Mouse (Mus musculus): Measurements from ENCODE around the gene Rad51b. TPM values are rescaled to one million over a fixed set of nuclear protein-coding genes. Genes with fewer than 3 reads are reported as not detected.

Rad51b gene
- total and polyA plus RNA-seq, 3 experiments: 0.47 to 0.50 (median 0.49) TPM

- Histone ChIP-seq H3K79me2 (replicated peaks; ENCODE audit: control insufficient read depth, insufficient read depth, low read length) (no peaks in the 10 kb centered on the region), H3K27ac (no peak overlapping the region), H3K36me3 (ENCODE audit: control insufficient read depth, insufficient read depth, low read length) (no peaks in the 10 kb centered on the region), H3K27me3 (ENCODE audit: control insufficient read depth, insufficient read depth, low read length) (no peaks in the 10 kb centered on the region), H3K9ac (ENCODE audit: low read depth, low read length) (no peak overlapping the region), H3K4me1 (ENCODE audit: control insufficient read depth, insufficient read depth, low read length) (peaks cover 1% of the 10 kb centered on the region; the same call in 1 of the 2 replicates), H3K4me3 (no peak overlapping the region)
- intact Hi-C loops (cut with DNase I): no loop called here
- TF ChIP-seq EP300 (IDR thresholded peaks at IDR 0.05; ENCODE audit: insufficient read depth, low read depth, low read length) (no peak), CTCF (IDR thresholded peaks at IDR 0.05) (no peak), POLR2A (IDR thresholded peaks at IDR 0.05; ENCODE audit: insufficient read depth, low read depth, low read length) (no peak)
- 70% methylated on average over 12 of the region's 12 CpGs for WGBS
- DNase-seq: no peak
Observed at GRCm38 (mm10) chr12:79441210-79442005, 144.3 kb downstream of the Rad51b start.

GRCm38 (mm10) chr12:79442126-79442525 is 145.0 kb downstream of the Rad51b start:
- Histone ChIP-seq H3K27me3 (ENCODE audit: control insufficient read depth, insufficient read depth, low read length) (no peaks in the 10 kb centered on the region), H3K4me1 (ENCODE audit: control insufficient read depth, insufficient read depth, low read length) (peaks cover 1% of the 10 kb centered on the region; the same call in 1 of the 2 replicates), H3K4me3 (no peak overlapping the region), H3K9ac (ENCODE audit: low read depth, low read length) (no peak overlapping the region), H3K27ac (no peak overlapping the region), H3K36me3 (ENCODE audit: control insufficient read depth, insufficient read depth, low read length) (no peaks in the 10 kb centered on the region), H3K79me2 (replicated peaks; ENCODE audit: control insufficient read depth, insufficient read depth, low read length) (no peaks in the 10 kb centered on the region)
- DNase-seq: no peak
- intact Hi-C loops (cut with DNase I): no loop called here
- 59% methylated on average over 7 of the region's 7 CpGs for WGBS
- TF ChIP-seq EP300 (IDR thresholded peaks at IDR 0.05; ENCODE audit: insufficient read depth, low read depth, low read length): no peak
- no peak for TF ChIP-seq POLR2A (IDR thresholded peaks at IDR 0.05; ENCODE audit: insufficient read depth, low read depth, low read length)
- TF ChIP-seq CTCF (IDR thresholded peaks at IDR 0.05): no peak

- no peak for TF ChIP-seq CTCF (IDR thresholded peaks at IDR 0.05)
- TF ChIP-seq EP300 (IDR thresholded peaks at IDR 0.05; ENCODE audit: insufficient read depth, low read depth, low read length): no peak
- TF ChIP-seq POLR2A (IDR thresholded peaks at IDR 0.05; ENCODE audit: insufficient read depth, low read depth, low read length): no peak
- intact Hi-C loops (cut with DNase I): no loop called here
- no peak overlapping the region for H3K27ac ChIP-seq
- no peaks in the 10 kb centered on the region for H3K27me3 ChIP-seq (ENCODE audit: control insufficient read depth, insufficient read depth, low read length)
- no peak overlapping the region for H3K4me3 ChIP-seq
- no peak for DNase-seq
- H3K9ac ChIP-seq (ENCODE audit: low read depth, low read length): no peak overlapping the region
- no peaks in the 10 kb centered on the region for H3K36me3 ChIP-seq (ENCODE audit: control insufficient read depth, insufficient read depth, low read length)
- no peaks in the 10 kb centered on the region for H3K79me2 ChIP-seq (replicated peaks; ENCODE audit: control insufficient read depth, insufficient read depth, low read length)
- H3K4me1 ChIP-seq (ENCODE audit: control insufficient read depth, insufficient read depth, low read length): peaks cover 1% of the 10 kb centered on the region; the same call in 1 of the 2 replicates
- 72% methylated on average over 6 of the region's 6 CpGs for WGBS
Observed at GRCm38 (mm10) chr12:79442836-79443390, 145.8 kb downstream of the Rad51b start.

GRCm38 (mm10) chr12:79444646-79445045 is 147.6 kb downstream of the Rad51b start:
- Histone ChIP-seq H3K4me3 (no peak overlapping the region), H3K27me3 (ENCODE audit: control insufficient read depth, insufficient read depth, low read length) (no peaks in the 10 kb centered on the region), H3K4me1 (ENCODE audit: control insufficient read depth, insufficient read depth, low read length) (peaks cover 1% of the 10 kb centered on the region; the same call in 1 of the 2 replicates), H3K9ac (ENCODE audit: low read depth, low read length) (no peak overlapping the region), H3K36me3 (ENCODE audit: control insufficient read depth, insufficient read depth, low read length) (no peaks in the 10 kb centered on the region), H3K27ac (no peak overlapping the region), H3K79me2 (replicated peaks; ENCODE audit: control insufficient read depth, insufficient read depth, low read length) (no peaks in the 10 kb centered on the region)
- no peak for DNase-seq
- 43% methylated on average over 2 of the region's 2 CpGs for WGBS
- TF ChIP-seq POLR2A (IDR thresholded peaks at IDR 0.05; ENCODE audit: insufficient read depth, low read depth, low read length): no peak
- no peak for TF ChIP-seq CTCF (IDR thresholded peaks at IDR 0.05)
- TF ChIP-seq EP300 (IDR thresholded peaks at IDR 0.05; ENCODE audit: insufficient read depth, low read depth, low read length): no peak
- intact Hi-C loops (cut with DNase I): no loop called here

- no peaks in the 10 kb centered on the region for H3K79me2 ChIP-seq (replicated peaks; ENCODE audit: control insufficient read depth, insufficient read depth, low read length)
- no peaks in the 10 kb centered on the region for H3K36me3 ChIP-seq (ENCODE audit: control insufficient read depth, insufficient read depth, low read length)
- no peak for DNase-seq
- intact Hi-C loops (cut with DNase I): no loop called here
- no peak overlapping the region for H3K9ac ChIP-seq (ENCODE audit: low read depth, low read length)
- H3K27ac ChIP-seq: no peak overlapping the region
- WGBS: 83% methylated on average over 3 of the region's 3 CpGs
- no peaks in the 10 kb centered on the region for H3K27me3 ChIP-seq (ENCODE audit: control insufficient read depth, insufficient read depth, low read length)
- H3K4me3 ChIP-seq: no peak overlapping the region
- H3K4me1 ChIP-seq (ENCODE audit: control insufficient read depth, insufficient read depth, low read length): peaks cover 1% of the 10 kb centered on the region; the same call in 1 of the 2 replicates
- no peak for TF ChIP-seq CTCF (IDR thresholded peaks at IDR 0.05)
- no peak for TF ChIP-seq EP300 (IDR thresholded peaks at IDR 0.05; ENCODE audit: insufficient read depth, low read depth, low read length)
- no peak for TF ChIP-seq POLR2A (IDR thresholded peaks at IDR 0.05; ENCODE audit: insufficient read depth, low read depth, low read length)
Observed at GRCm38 (mm10) chr12:79447039-79447438, 150.0 kb downstream of the Rad51b start.

Measured in heart, adult 2 months (tissue).